23 mouse cellular contexts compared by ENCODE assay signal in the genomic region with DNA sequence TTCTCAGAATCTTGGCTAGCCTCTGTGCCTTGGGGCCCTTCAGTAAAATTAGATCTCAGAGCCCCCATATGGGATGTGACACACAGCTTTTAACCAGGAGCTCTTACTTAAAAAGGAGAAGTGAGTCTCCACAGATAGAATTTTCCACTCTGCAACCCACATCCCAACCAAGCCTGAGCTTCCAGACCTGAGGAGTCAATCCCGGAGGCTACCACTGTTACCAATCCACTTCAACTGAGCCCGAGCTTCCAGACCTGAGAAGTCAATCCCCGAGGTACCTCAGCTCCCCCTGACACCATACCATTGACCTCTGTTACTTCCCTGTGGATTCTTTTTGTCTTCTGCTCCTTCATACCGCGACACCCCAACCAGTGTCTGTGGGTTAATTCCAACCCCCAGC.
"Had no signal": no experiment of that assay in that cellular context is flagged by ENCODE, and none has a peak within 500 bp of the region (broad histone marks: within the 10 kb centered on the region; RNA-seq: fewer than 3 reads in every experiment).

No protein-coding gene starts in this region.

- DNase-seq: kidney, adult 8-10 months; kidney, postnatal 14 days; kidney, postnatal 4 days; layer of hippocampus, postnatal 36 days; left cerebral cortex, postnatal 4 days; liver, postnatal 0 days; lung, embryonic 14.5 days; retina, postnatal 1 day; right cerebral cortex, postnatal 25 days; spleen, adult 18-20 months; thymus, postnatal 25 days had no signal

- H3K36me3 ChIP-seq: kidney, embryonic 15.5 days; limb, embryonic 12.5 days; limb, embryonic 15.5 days; midbrain, embryonic 12.5 days; midbrain, embryonic 15.5 days; neural tube, embryonic 13.5 days; stomach, embryonic 15.5 days had no signal

- H3K4me3 ChIP-seq: kidney, embryonic 15.5 days; left cerebral cortex, adult 2 months; limb, embryonic 12.5 days; limb, embryonic 15.5 days; midbrain, embryonic 12.5 days; midbrain, embryonic 15.5 days; myocyte; neural tube, embryonic 13.5 days; stomach, embryonic 15.5 days had no signal

- H3K9ac ChIP-seq: kidney, embryonic 15.5 days; limb, embryonic 12.5 days; limb, embryonic 15.5 days; liver, embryonic 14.5 days; liver, postnatal 0 days; lung, embryonic 14.5 days; midbrain, embryonic 12.5 days; midbrain, embryonic 15.5 days; neural tube, embryonic 13.5 days; stomach, embryonic 15.5 days had no signal

- H3K27ac ChIP-seq: kidney, embryonic 15.5 days; left cerebral cortex, adult 2 months; limb, embryonic 12.5 days; limb, embryonic 15.5 days; liver, embryonic 14.5 days; macrophage; midbrain, embryonic 12.5 days; midbrain, embryonic 15.5 days; neural tube, embryonic 13.5 days; stomach, embryonic 15.5 days had no signal

- H3K4me1 ChIP-seq: kidney, embryonic 15.5 days; limb, embryonic 15.5 days; stomach, embryonic 15.5 days had no signal

- H3K27me3 ChIP-seq: kidney, embryonic 15.5 days; limb, embryonic 12.5 days; limb, embryonic 15.5 days; midbrain, embryonic 12.5 days; midbrain, embryonic 15.5 days; neural tube, embryonic 13.5 days; stomach, embryonic 15.5 days had no signal

- ATAC-seq: liver, postnatal 0 days; midbrain, embryonic 15.5 days had no signal

- H3K9me3 ChIP-seq: kidney, embryonic 15.5 days; limb, embryonic 12.5 days; limb, embryonic 15.5 days; midbrain, embryonic 12.5 days; midbrain, embryonic 15.5 days; neural tube, embryonic 13.5 days; stomach, embryonic 15.5 days had no signal

- H3K4me2 ChIP-seq: kidney, embryonic 15.5 days; limb, embryonic 12.5 days; limb, embryonic 15.5 days; liver, embryonic 11.5 days; lung, embryonic 14.5 days; midbrain, embryonic 12.5 days; midbrain, embryonic 15.5 days; neural tube, embryonic 13.5 days; stomach, embryonic 15.5 days had no signal
